Comparison of ENCODE assay signal across 9 mouse cellular contexts in genomic region chr2:35583406-35583805, GRCm38 (mm10). TPM values are rescaled to one million over a fixed set of nuclear protein-coding genes. Genes with fewer than 3 reads are reported as not detected.
A peak's percentile ranks its signal among the peaks of the same experiment; 100 is the strongest.
DNase-seq lines count a peak whose midpoint lies in the region; ATAC-seq and TF ChIP-seq lines count a peak whose summit lies in the region.
"Had no signal": no experiment of that assay in that cellular context is flagged by ENCODE, and none has a peak within 500 bp of the region (broad histone marks: within the 10 kb centered on the region; RNA-seq: fewer than 3 reads in every experiment).

No protein-coding gene starts in this region.

- DNase-seq in gastrocnemius, adult 2 months, result no peak
- DNase-seq in gastrocnemius, postnatal 10 days, result no peak
- no peak for DNase-seq in midbrain, embryonic 10.5 days (ENCODE audit: low spot score)
- no peak for DNase-seq in lung, adult 2 months
- DNase-seq in left cerebral cortex, adult 9 months (ENCODE audit: low spot score in 2 of 2), result no peak
- DNase-seq in layer of hippocampus, postnatal 36 days, result no peak
- DNase-seq: B cell, adult 2 months had no signal

- peaks cover 56% of the 10 kb centered on the region for H3K4me1 ChIP-seq in midbrain, embryonic 10.5 days
- H3K4me1 ChIP-seq in midbrain, embryonic 16.5 days (ENCODE audit: control insufficient read depth, insufficient read depth, low read length), result peaks cover 20% of the 10 kb centered on the region
- peaks cover 3% of the 10 kb centered on the region for H3K4me1 ChIP-seq in lung, adult 2 months (ENCODE audit: control insufficient read depth, insufficient read depth, low read length)
- peaks cover 50% of the 10 kb centered on the region for H3K4me1 ChIP-seq in stomach, embryonic 15.5 days

- peak overlapping the region; percentile 95 for H3K27ac ChIP-seq in gastrocnemius, adult 2 months
- H3K27ac ChIP-seq in midbrain, embryonic 10.5 days (replicated peaks), result no peak overlapping the region
- no peak overlapping the region for H3K27ac ChIP-seq in midbrain, embryonic 16.5 days (ENCODE audit: low read length)
- H3K27ac ChIP-seq in stomach, embryonic 15.5 days, result peak overlapping the region; percentile 92; the same call in 1 of the 2 replicates

- no peaks in the 10 kb centered on the region for H3K9me3 ChIP-seq in midbrain, embryonic 10.5 days (replicated peaks)
- no peaks in the 10 kb centered on the region for H3K9me3 ChIP-seq in midbrain, embryonic 16.5 days (replicated peaks; ENCODE audit: control insufficient read depth, low read length, poor library complexity, severe bottlenecking)
- H3K9me3 ChIP-seq in stomach, embryonic 15.5 days, result no peaks in the 10 kb centered on the region

- no peak for ATAC-seq in midbrain, embryonic 16.5 days
- no peak for ATAC-seq in stomach, embryonic 15.5 days (ENCODE audit: insufficient read depth, low FRiP score, low read depth)

- H3K4me3 ChIP-seq in gastrocnemius, adult 2 months, result peak overlapping the region; percentile 78
- peak overlapping the region; percentile 67; the same call in 1 of the 2 replicates for H3K4me3 ChIP-seq in midbrain, embryonic 10.5 days
- H3K4me3 ChIP-seq in midbrain, embryonic 16.5 days (ENCODE audit: low read depth, low read length), result no peak overlapping the region
- peak overlapping the region; percentile 16 for H3K4me3 ChIP-seq in lung, adult 2 months (replicated peaks; ENCODE audit: extremely low read depth, low read depth, low read length)
- H3K4me3 ChIP-seq in stomach, embryonic 15.5 days (replicated peaks), result peak overlapping the region; percentile 56

- intact Hi-C loops in gastrocnemius, adult 2 months (cut with DNase I), result loop anchor here (2.0 to 5.0 kb wide), 3 partner anchors 25 to 36 kb away; partner anchors contain the start of gene Dab2ip

- no peak for TF ChIP-seq POLR2A in lung, adult 2 months (IDR thresholded peaks at IDR 0.05; ENCODE audit: borderline replicate concordance, extremely low read depth, low read depth, low read length)

- no peak overlapping the region for H3K4me2 ChIP-seq in midbrain, embryonic 16.5 days (ENCODE audit: low read length)
- H3K4me2 ChIP-seq in stomach, embryonic 15.5 days, result peak overlapping the region; percentile 97

- H3K36me3 ChIP-seq in midbrain, embryonic 10.5 days, result no peaks in the 10 kb centered on the region
- no peaks in the 10 kb centered on the region for H3K36me3 ChIP-seq in midbrain, embryonic 16.5 days (ENCODE audit: control insufficient read depth, insufficient read depth, low read length)
- H3K36me3 ChIP-seq in stomach, embryonic 15.5 days, result no peaks in the 10 kb centered on the region

- TF ChIP-seq CTCF in gastrocnemius, adult 2 months (IDR thresholded peaks at IDR 0.05), result no peak
- no peak for TF ChIP-seq CTCF in lung, adult 2 months (IDR thresholded peaks at IDR 0.05; ENCODE audit: insufficient read depth, low read length)

- H3K27me3 ChIP-seq in midbrain, embryonic 10.5 days (ENCODE audit: low read depth, poor library complexity, severe bottlenecking), result peaks cover 99% of the 10 kb centered on the region
- peaks cover 38% of the 10 kb centered on the region for H3K27me3 ChIP-seq in midbrain, embryonic 16.5 days (ENCODE audit: control insufficient read depth, insufficient read depth, low read depth, low read length)
- peaks cover 4% of the 10 kb centered on the region; the same call in 1 of the 2 replicates for H3K27me3 ChIP-seq in stomach, embryonic 15.5 days (replicated peaks)

- WGBS in midbrain, embryonic 10.5 days, result 50% methylated on average over 5 of the region's 5 CpGs
- 61% methylated on average over 5 of the region's 5 CpGs for WGBS in midbrain, embryonic 16.5 days
- 64% methylated on average over 5 of the region's 5 CpGs for WGBS in lung, adult 2 months
- 50% methylated on average over 5 of the region's 5 CpGs for WGBS in stomach, embryonic 15.5 days

- no peak overlapping the region for H3K9ac ChIP-seq in midbrain, embryonic 16.5 days (ENCODE audit: low read depth, low read length)
- no peak overlapping the region for H3K9ac ChIP-seq in stomach, embryonic 15.5 days

RNA-seq across cellular contexts. Expression of gene Dab2ip, which starts 25.3 kb away (rescaled TPM):
- 10 to 100 TPM; 38.2 to 52.0 TPM for total RNA-seq in gastrocnemius, adult 2 months (2021)
- 10 to 100 TPM; 44.3 to 56.9 TPM for total RNA-seq in gastrocnemius, postnatal 10 days (2021)
- polyA plus RNA-seq in midbrain, embryonic 10.5 days (2016; fragmentation: Nextera tagmentation; extraction: Ambion mirVana), result 19.7 and 24.7 TPM in 2 replicates
- 33.2 and 46.1 TPM in 2 replicates for polyA plus RNA-seq in midbrain, embryonic 16.5 days (2015; fragmentation: Nextera tagmentation; extraction: Ambion mirVana)
- 113 and 132 TPM in 2 replicates for polyA plus RNA-seq in lung, adult 2 months (2012; rRNA removed)
- polyA plus RNA-seq in stomach, embryonic 15.5 days (2015; fragmentation: Nextera tagmentation; extraction: Ambion mirVana), result 60.0 and 62.5 TPM in 2 replicates
- 100 to 1,000 TPM; 102 to 108 TPM for total RNA-seq in layer of hippocampus, postnatal 36 days (2021)

Comparison
In these comparisons a context has a peak if more than half of its experiments do, and no peak if none do; other contexts are left out.
1. H3K27ac ChIP-seq: peak in gastrocnemius, adult 2 months (single experiment) and stomach, embryonic 15.5 days (single experiment); none in midbrain, embryonic 10.5 days (single experiment) and midbrain, embryonic 16.5 days (single experiment).